Mouse (Mus musculus) bone marrow, adult 2 months (tissue): ENCODE measurements around the gene Elmod3.

ENCODE experiments used
- CTCF ChIP-seq: fragments of 200-500 bp; IDR thresholded peaks from 2 replicates; pipeline ENCODE4 v1.5.1; 2011; ENCODE audit warnings: low read length, control low read depth; ENCODE audit not compliant: control insufficient read depth, insufficient read depth
- POLR2A ChIP-seq: fragments of 200-500 bp; IDR thresholded peaks from 2 replicates; pipeline ENCODE4 v1.6.1; 2011; ENCODE audit warnings: low read depth, mild to moderate bottlenecking, control low read depth, low read length, borderline replicate concordance; ENCODE audit not compliant: control insufficient read depth

GRCm38 (mm10) chr6:72524160-72524559 lies 74.1 kb downstream of the Elmod3 start:
- TF ChIP-seq POLR2A (no peak), CTCF (no peak)
